Mouse (Mus musculus): ENCODE measurements around the gene Gm20388. TPM values are rescaled to one million over a fixed set of nuclear protein-coding genes. Genes with fewer than 3 reads are reported as not detected.

The Gm20388 gene
- polyA plus RNA-seq, 1 experiment from 2014 or later = not detected

GRCm38 (mm10) chr8:120227578-120227876 is 316.9 kb downstream of the Gm20388 start:
- peak overlapping the region; percentile 47; the same call in 1 of the 2 replicates for H3K27ac ChIP-seq (ENCODE audit: low read depth, low read length)
- ATAC-seq (ENCODE audit: low FRiP score, low TSS enrichment) = peak; percentile 7; the same call in 1 of the 2 replicates
- peaks cover 52% of the 10 kb centered on the region for H3K4me1 ChIP-seq (ENCODE audit: control insufficient read depth, insufficient read depth, low read length)
- peak overlapping the region; percentile 67 for H3K4me3 ChIP-seq (ENCODE audit: low read length)
- H3K4me2 ChIP-seq (replicated peaks; ENCODE audit: low read depth, low read length) = peak overlapping the region; percentile 97
- H3K9ac ChIP-seq (ENCODE audit: low read depth, low read length) = peak overlapping the region; percentile 45; the same call in 1 of the 2 replicates
- H3K36me3 ChIP-seq (ENCODE audit: control insufficient read depth, insufficient read depth, low read length) = no peaks in the 10 kb centered on the region
- H3K9me3 ChIP-seq (ENCODE audit: control insufficient read depth, low read length) = no peaks in the 10 kb centered on the region
- H3K27me3 ChIP-seq (ENCODE audit: control insufficient read depth, insufficient read depth, low read length) = peaks cover 12% of the 10 kb centered on the region

- peak; percentile 81 for ATAC-seq (ENCODE audit: low FRiP score, low TSS enrichment)
- H3K4me1 ChIP-seq (ENCODE audit: control insufficient read depth, insufficient read depth, low read length) = peaks cover 52% of the 10 kb centered on the region
Measured at GRCm38 (mm10) chr8:120227891-120228591, 317.4 kb downstream of the Gm20388 start, which contains the start of gene Gse1. Gene Gse1, plus strand, starts transcription at chr8:120228456.

GRCm38 (mm10) chr8:120228781-120229573 is 318.3 kb downstream of the Gm20388 start:
- WGBS = under 1% methylated on average over 110 of the region's 125 CpGs
- H3K4me1 ChIP-seq (ENCODE audit: control insufficient read depth, insufficient read depth, low read length) = peaks cover 54% of the 10 kb centered on the region
- peak overlapping the region; percentile 70 for H3K9ac ChIP-seq (ENCODE audit: low read depth, low read length)
- H3K27me3 ChIP-seq (ENCODE audit: control insufficient read depth, insufficient read depth, low read length) = peaks cover 12% of the 10 kb centered on the region
- H3K4me3 ChIP-seq (ENCODE audit: low read length) = peak overlapping the region; percentile 67
- H3K27ac ChIP-seq (ENCODE audit: low read depth, low read length) = peak overlapping the region; percentile 20; the same call in 1 of the 2 replicates
- no peaks in the 10 kb centered on the region for H3K36me3 ChIP-seq (ENCODE audit: control insufficient read depth, insufficient read depth, low read length)
- no peak for ATAC-seq (ENCODE audit: low FRiP score, low TSS enrichment)
- H3K9me3 ChIP-seq (ENCODE audit: control insufficient read depth, low read length) = no peaks in the 10 kb centered on the region
- H3K4me2 ChIP-seq (replicated peaks; ENCODE audit: low read depth, low read length) = peak overlapping the region; percentile 97

More at GRCm38 (mm10) chr8:120227891-120228591, 317.4 kb downstream of the Gm20388 start, which contains the start of gene Gse1:
- H3K4me2 ChIP-seq (replicated peaks; ENCODE audit: low read depth, low read length) = peak within 1 kb of the TSS; percentile 97
- H3K4me3 ChIP-seq (ENCODE audit: low read length) = peak within 1 kb of the TSS; percentile 67
- H3K27me3 ChIP-seq (ENCODE audit: control insufficient read depth, insufficient read depth, low read length) = peaks cover 12% of the 10 kb centered on the region
- H3K36me3 ChIP-seq (ENCODE audit: control insufficient read depth, insufficient read depth, low read length) = no peaks in the 10 kb centered on the region
- peak within 1 kb of the TSS; percentile 47; the same call in 1 of the 2 replicates for H3K27ac ChIP-seq (ENCODE audit: low read depth, low read length)
- H3K9me3 ChIP-seq (ENCODE audit: control insufficient read depth, low read length) = no peaks in the 10 kb centered on the region
- WGBS = 3% methylated on average over 14 of the region's 52 CpGs
- peak within 1 kb of the TSS; percentile 70 for H3K9ac ChIP-seq (ENCODE audit: low read depth, low read length)

- Histone ChIP-seq H3K36me3 (ENCODE audit: control insufficient read depth, insufficient read depth, low read length) (no peaks in the 10 kb centered on the region), H3K9me3 (ENCODE audit: control insufficient read depth, low read length) (no peaks in the 10 kb centered on the region), H3K4me1 (ENCODE audit: control insufficient read depth, insufficient read depth, low read length) (peaks cover 58% of the 10 kb centered on the region), H3K4me3 (ENCODE audit: low read length) (peak overlapping the region; percentile 67), H3K4me2 (replicated peaks; ENCODE audit: low read depth, low read length) (peak overlapping the region; percentile 97), H3K9ac (ENCODE audit: low read depth, low read length) (peak overlapping the region; percentile 70), H3K27me3 (ENCODE audit: control insufficient read depth, insufficient read depth, low read length) (peaks cover 12% of the 10 kb centered on the region), H3K27ac (ENCODE audit: low read depth, low read length) (no peak overlapping the region)
- no peak for ATAC-seq (ENCODE audit: low FRiP score, low TSS enrichment)
- under 1% methylated on average over 21 of the region's 22 CpGs for WGBS
Measured at GRCm38 (mm10) chr8:120229574-120229916, 318.9 kb downstream of the Gm20388 start.

GRCm38 (mm10) chr8:120230081-120230480 is 319.4 kb downstream of the Gm20388 start:
- peak overlapping the region; percentile 67 for H3K4me3 ChIP-seq (ENCODE audit: low read length)
- H3K27ac ChIP-seq (ENCODE audit: low read depth, low read length) = no peak overlapping the region
- H3K36me3 ChIP-seq (ENCODE audit: control insufficient read depth, insufficient read depth, low read length) = no peaks in the 10 kb centered on the region
- H3K9me3 ChIP-seq (ENCODE audit: control insufficient read depth, low read length) = no peaks in the 10 kb centered on the region
- WGBS = 10% methylated on average over 19 of the region's 22 CpGs
- H3K27me3 ChIP-seq (ENCODE audit: control insufficient read depth, insufficient read depth, low read length) = peaks cover 12% of the 10 kb centered on the region
- H3K4me2 ChIP-seq (replicated peaks; ENCODE audit: low read depth, low read length) = peak overlapping the region; percentile 97
- peaks cover 58% of the 10 kb centered on the region for H3K4me1 ChIP-seq (ENCODE audit: control insufficient read depth, insufficient read depth, low read length)
- ATAC-seq (ENCODE audit: low FRiP score, low TSS enrichment) = no peak
- peak overlapping the region; percentile 70; the same call in 1 of the 2 replicates for H3K9ac ChIP-seq (ENCODE audit: low read depth, low read length)

GRCm38 (mm10) chr8:120230715-120231614 is 320.3 kb downstream of the Gm20388 start:
- ATAC-seq (ENCODE audit: low FRiP score, low TSS enrichment) = no peak
- no peaks in the 10 kb centered on the region for H3K36me3 ChIP-seq (ENCODE audit: control insufficient read depth, insufficient read depth, low read length)
- H3K4me2 ChIP-seq (replicated peaks; ENCODE audit: low read depth, low read length) = peak overlapping the region; percentile 97
- H3K4me1 ChIP-seq (ENCODE audit: control insufficient read depth, insufficient read depth, low read length) = peaks cover 55% of the 10 kb centered on the region
- H3K9ac ChIP-seq (ENCODE audit: low read depth, low read length) = peak overlapping the region; percentile 70; the same call in 1 of the 2 replicates
- peak overlapping the region; percentile 67 for H3K4me3 ChIP-seq (ENCODE audit: low read length)
- 17% methylated on average over 18 of the region's 18 CpGs for WGBS
- no peak overlapping the region for H3K27ac ChIP-seq (ENCODE audit: low read depth, low read length)
- H3K27me3 ChIP-seq (ENCODE audit: control insufficient read depth, insufficient read depth, low read length) = peaks cover 12% of the 10 kb centered on the region
- no peaks in the 10 kb centered on the region for H3K9me3 ChIP-seq (ENCODE audit: control insufficient read depth, low read length)

GRCm38 (mm10) chr8:120231870-120232269 is 321.2 kb downstream of the Gm20388 start:
- H3K36me3 ChIP-seq (ENCODE audit: control insufficient read depth, insufficient read depth, low read length) = no peaks in the 10 kb centered on the region
- H3K9ac ChIP-seq (ENCODE audit: low read depth, low read length) = peak overlapping the region; percentile 9; the same call in 1 of the 2 replicates
- H3K9me3 ChIP-seq (ENCODE audit: control insufficient read depth, low read length) = no peaks in the 10 kb centered on the region
- peak overlapping the region; percentile 67 for H3K4me3 ChIP-seq (ENCODE audit: low read length)
- H3K4me1 ChIP-seq (ENCODE audit: control insufficient read depth, insufficient read depth, low read length) = peaks cover 51% of the 10 kb centered on the region
- no peak overlapping the region for H3K27ac ChIP-seq (ENCODE audit: low read depth, low read length)
- H3K27me3 ChIP-seq (ENCODE audit: control insufficient read depth, insufficient read depth, low read length) = peaks cover 12% of the 10 kb centered on the region
- WGBS = 65% methylated on average over 3 of the region's 3 CpGs
- ATAC-seq (ENCODE audit: low FRiP score, low TSS enrichment) = no peak
- H3K4me2 ChIP-seq (replicated peaks; ENCODE audit: low read depth, low read length) = peak overlapping the region; percentile 97

- no peak overlapping the region for H3K9ac ChIP-seq (ENCODE audit: low read depth, low read length)
- peaks cover 46% of the 10 kb centered on the region for H3K4me1 ChIP-seq (ENCODE audit: control insufficient read depth, insufficient read depth, low read length)
- no peak overlapping the region for H3K27ac ChIP-seq (ENCODE audit: low read depth, low read length)
- H3K4me2 ChIP-seq (replicated peaks; ENCODE audit: low read depth, low read length) = peak overlapping the region; percentile 97
- H3K4me3 ChIP-seq (ENCODE audit: low read length) = peak overlapping the region; percentile 67; the same call in 1 of the 2 replicates
- ATAC-seq (ENCODE audit: low FRiP score, low TSS enrichment) = no peak
- no peaks in the 10 kb centered on the region for H3K9me3 ChIP-seq (ENCODE audit: control insufficient read depth, low read length)
- H3K27me3 ChIP-seq (ENCODE audit: control insufficient read depth, insufficient read depth, low read length) = peaks cover 12% of the 10 kb centered on the region
- 31% methylated on average over 4 of the region's 4 CpGs for WGBS
- H3K36me3 ChIP-seq (ENCODE audit: control insufficient read depth, insufficient read depth, low read length) = no peaks in the 10 kb centered on the region
Measured at GRCm38 (mm10) chr8:120232398-120232797, 321.8 kb downstream of the Gm20388 start.
